ENCODE assay signal across 22 mouse cellular contexts in the genomic region with DNA sequence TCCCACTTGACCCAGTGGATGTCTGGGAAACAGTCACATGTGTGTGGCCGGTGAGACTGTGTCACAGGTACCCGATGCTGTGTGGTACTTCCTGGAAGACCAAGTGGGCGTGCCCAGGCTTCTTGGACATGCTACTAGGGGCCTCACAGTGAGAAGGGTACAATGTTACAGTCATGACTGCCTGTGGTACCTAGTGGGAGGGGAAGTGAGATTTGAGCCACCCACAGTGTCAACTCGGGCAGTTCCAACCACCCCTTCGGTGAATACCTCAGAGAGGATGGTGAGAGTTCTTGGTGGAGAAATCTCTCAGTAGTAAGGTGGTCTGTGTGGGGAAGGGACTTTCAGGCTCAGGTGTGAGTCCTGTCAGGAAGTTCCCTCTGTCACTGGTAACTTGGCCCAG.
DNase-seq lines count a peak whose midpoint lies in the region; ATAC-seq lines count a peak whose summit lies in the region.
"Had no signal": no experiment of that assay in that cellular context is flagged by ENCODE, and none has a peak within 500 bp of the region (broad histone marks: within the 10 kb centered on the region; RNA-seq: fewer than 3 reads in every experiment).

No protein-coding gene starts in this region.

- no peaks in the 10 kb centered on the region for H3K36me3 ChIP-seq in midbrain, embryonic 10.5 days
- no peaks in the 10 kb centered on the region for H3K36me3 ChIP-seq in kidney, embryonic 16.5 days (ENCODE audit: insufficient read depth, low read length)
- H3K36me3 ChIP-seq: embryonic facial prominence, embryonic 10.5 days; heart, embryonic 10.5 days; hindbrain, embryonic 13.5 days had no signal

- no peak overlapping the region for H3K4me2 ChIP-seq in kidney, embryonic 16.5 days (replicated peaks; ENCODE audit: low read depth, low read length)
- H3K4me2 ChIP-seq: forebrain, embryonic 13.5 days; hindbrain, embryonic 13.5 days had no signal

- WGBS in midbrain, embryonic 10.5 days, result 92% methylated on average over 5 of the region's 5 CpGs
- 81% methylated on average over 5 of the region's 5 CpGs for WGBS in kidney, embryonic 16.5 days

- ATAC-seq in kidney, embryonic 16.5 days (ENCODE audit: low FRiP score, low TSS enrichment), result no peak
- ATAC-seq: forebrain, embryonic 13.5 days; forebrain, postnatal 0 days; hindbrain, postnatal 0 days had no signal

- peak; percentile 9 to 31 for DNase-seq in spleen, postnatal 36 days (ENCODE audit: low spot score in 2 of 2)
- DNase-seq in spleen, postnatal 14 days (ENCODE audit: low spot score in 2 of 2), result no peak
- DNase-seq in adipocyte (ENCODE audit: low spot score), result peak; percentile 34
- peak; percentile 59 to 75 for DNase-seq in natural killer cell, adult 2 months (ENCODE audit: low spot score in 2 of 2)
- DNase-seq in cerebellum, postnatal 4 days (ENCODE audit: low spot score in 2 of 2), result no peak
- no peak for DNase-seq in midbrain, embryonic 10.5 days (ENCODE audit: low spot score)
- DNase-seq: adrenal gland, adult 2 months; adrenal gland, postnatal 25 days; cerebellum, adult 18-20 months; cerebellum, adult 9-11 months; cerebellum, postnatal 36 days; forebrain, postnatal 0 days; gastrocnemius, postnatal 25 days; heart, adult 18-20 months; heart, postnatal 10 days; heart, postnatal 4 days had no signal

- no peaks in the 10 kb centered on the region for H3K9me3 ChIP-seq in midbrain, embryonic 10.5 days (replicated peaks)
- H3K9me3 ChIP-seq in kidney, embryonic 16.5 days (ENCODE audit: low read length), result no peaks in the 10 kb centered on the region
- H3K9me3 ChIP-seq: embryonic facial prominence, embryonic 10.5 days; forebrain, embryonic 13.5 days; heart, embryonic 10.5 days; hindbrain, embryonic 13.5 days had no signal

- H3K4me1 ChIP-seq in midbrain, embryonic 10.5 days, result peaks cover 11% of the 10 kb centered on the region; the same call in 1 of the 2 replicates
- H3K4me1 ChIP-seq in kidney, embryonic 16.5 days (ENCODE audit: insufficient read depth, low read length), result peaks cover 5% of the 10 kb centered on the region

- no peak overlapping the region for H3K27ac ChIP-seq in midbrain, embryonic 10.5 days (replicated peaks)
- H3K27ac ChIP-seq in kidney, embryonic 16.5 days (ENCODE audit: low read length), result no peak overlapping the region
- H3K27ac ChIP-seq: embryonic facial prominence, embryonic 10.5 days; forebrain, embryonic 13.5 days; heart, embryonic 10.5 days; hindbrain, embryonic 13.5 days; hindbrain, postnatal 0 days had no signal

- H3K27me3 ChIP-seq in midbrain, embryonic 10.5 days (ENCODE audit: low read depth, poor library complexity, severe bottlenecking), result peaks cover 39% of the 10 kb centered on the region
- no peaks in the 10 kb centered on the region for H3K27me3 ChIP-seq in kidney, embryonic 16.5 days (ENCODE audit: insufficient read depth, low read length)

- H3K9ac ChIP-seq in kidney, embryonic 16.5 days (replicated peaks; ENCODE audit: low read length), result no peak overlapping the region
- H3K9ac ChIP-seq: forebrain, embryonic 13.5 days; forebrain, postnatal 0 days; hindbrain, embryonic 13.5 days had no signal

- H3K4me3 ChIP-seq in midbrain, embryonic 10.5 days, result no peak overlapping the region
- no peak overlapping the region for H3K4me3 ChIP-seq in kidney, embryonic 16.5 days (ENCODE audit: low read length)
- H3K4me3 ChIP-seq: embryonic facial prominence, embryonic 10.5 days; forebrain, embryonic 13.5 days; heart, embryonic 10.5 days; hindbrain, embryonic 13.5 days had no signal

Comparison
In these comparisons a context has a peak if more than half of its experiments do, and no peak if none do; other contexts are left out.
1. DNase-seq: peak in spleen, postnatal 36 days (2 of 2), adipocyte (single experiment) and natural killer cell, adult 2 months (2 of 2); none in spleen, postnatal 14 days (0 of 2), cerebellum, postnatal 4 days (0 of 2) and midbrain, embryonic 10.5 days (single experiment).